Mouse (Mus musculus) midbrain, embryonic 12.5 days (tissue): Measurements from ENCODE around the gene Cav3. TPM values are rescaled to one million over a fixed set of nuclear protein-coding genes. Genes with fewer than 3 reads are reported as not detected.

ENCODE experiments used
- polyA plus RNA-seq: library from polyadenylated mRNA; unstranded; fragments of >200 nt; fragmentation: Nextera tagmentation; extraction: Ambion mirVana; gene quantifications from 2 replicates; pipeline ENCODE4 v1.2.1, GENCODE M21; 2016

Gene Cav3
- polyA plus RNA-seq, 1 experiment from 2014 or later: not detected

Other genes with a start within 250 kb of the Cav3 start
- gene Lmcd1, start 185.7 kb upstream of the Cav3 start, polyA plus RNA-seq: 6.2 and 9.7 TPM in 2 replicates
- 0.18 TPM in 1 of 2 replicates, not detected in the other for gene Ssu2, start 71.5 kb upstream of the Cav3 start, polyA plus RNA-seq
- 0.08 and 0.26 TPM in 2 replicates for gene Oxtr, start 30.4 kb downstream of the Cav3 start, polyA plus RNA-seq
- 32.9 and 34.8 TPM in 2 replicates for gene Rad18, start 237.2 kb downstream of the Cav3 start, polyA plus RNA-seq